Mouse (Mus musculus): ENCODE data around the gene S100a13. TPM values are rescaled to one million over a fixed set of nuclear protein-coding genes. Genes with fewer than 3 reads are reported as not detected.
A peak's percentile ranks its signal among the peaks of the same experiment; 100 is the strongest.

S100a13 gene
- polyA plus RNA-seq, 1 experiment from 2014 or later: 7.5 TPM

- peaks cover 57% of the 10 kb centered on the region for H3K36me3 ChIP-seq (ENCODE audit: poor library complexity, severe bottlenecking)
- H3K27ac ChIP-seq: no peak overlapping the region
- peaks cover 8% of the 10 kb centered on the region; the same call in 1 of the 2 replicates for H3K4me1 ChIP-seq
- no peaks in the 10 kb centered on the region for H3K9me3 ChIP-seq (replicated peaks)
- no peak overlapping the region; the same call in 1 of the 2 replicates for H3K9ac ChIP-seq
- H3K4me3 ChIP-seq: no peak overlapping the region
- H3K4me2 ChIP-seq: no peak overlapping the region
- no peaks in the 10 kb centered on the region for H3K27me3 ChIP-seq
- 91% methylated on average over 6 of the region's 6 CpGs for WGBS
- ATAC-seq: no peak
Measured at GRCm38 (mm10) chr3:90488576-90488975, 25.7 kb upstream of the S100a13 start.

- peaks cover 8% of the 10 kb centered on the region; the same call in 1 of the 2 replicates for H3K4me1 ChIP-seq
- no peaks in the 10 kb centered on the region for H3K27me3 ChIP-seq
- H3K4me2 ChIP-seq: peak within 1 kb of the TSS; percentile 60
- peak within 1 kb of the TSS; percentile 73 for H3K4me3 ChIP-seq
- WGBS: 0% methylated on average over 37 of the region's 37 CpGs
- H3K9me3 ChIP-seq (replicated peaks): no peaks in the 10 kb centered on the region
- ATAC-seq: peak; percentile 98
- peak within 1 kb of the TSS; percentile 77 for H3K9ac ChIP-seq
- peaks cover 44% of the 10 kb centered on the region for H3K36me3 ChIP-seq (ENCODE audit: poor library complexity, severe bottlenecking)
- no peak within 1 kb of the TSS for H3K27ac ChIP-seq
Measured at GRCm38 (mm10) chr3:90490696-90491256, 23.5 kb upstream of the S100a13 start, which contains the start of gene Snapin. TSS of gene Snapin (minus strand) at chr3:90491033.

DNA sequence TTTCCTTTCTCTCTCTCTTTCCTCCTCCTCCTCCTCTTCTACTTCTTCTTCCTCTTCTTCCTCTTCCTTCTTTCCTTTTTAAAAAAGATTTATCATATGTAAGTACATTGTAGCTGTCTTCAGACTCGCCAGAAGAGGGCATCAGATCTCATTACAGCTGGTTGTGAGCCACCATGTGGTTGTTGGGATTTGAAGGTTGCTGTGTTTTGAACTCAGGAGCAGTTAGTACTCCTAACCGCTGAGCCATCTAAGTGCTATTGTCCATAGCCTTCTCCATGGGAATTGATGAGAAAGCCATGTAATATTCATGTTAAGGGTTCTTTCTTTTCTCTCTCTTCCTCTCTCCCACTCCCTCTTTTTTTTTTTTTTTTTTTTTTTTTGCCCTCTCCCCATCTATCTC is 22.9 kb upstream of the S100a13 start:
- Histone ChIP-seq H3K27me3 (no peaks in the 10 kb centered on the region), H3K4me3 (no peak overlapping the region), H3K4me2 (no peak overlapping the region), H3K9ac (no peak overlapping the region), H3K27ac (no peak overlapping the region), H3K9me3 (replicated peaks) (no peaks in the 10 kb centered on the region), H3K4me1 (peaks cover 8% of the 10 kb centered on the region; the same call in 1 of the 2 replicates), H3K36me3 (ENCODE audit: poor library complexity, severe bottlenecking) (peaks cover 44% of the 10 kb centered on the region)
- 38% methylated on average over 2 of the region's 2 CpGs for WGBS
- ATAC-seq: 0 out of 2 replicates have a peak, but pooled peaks have one; percentile 16

DNA sequence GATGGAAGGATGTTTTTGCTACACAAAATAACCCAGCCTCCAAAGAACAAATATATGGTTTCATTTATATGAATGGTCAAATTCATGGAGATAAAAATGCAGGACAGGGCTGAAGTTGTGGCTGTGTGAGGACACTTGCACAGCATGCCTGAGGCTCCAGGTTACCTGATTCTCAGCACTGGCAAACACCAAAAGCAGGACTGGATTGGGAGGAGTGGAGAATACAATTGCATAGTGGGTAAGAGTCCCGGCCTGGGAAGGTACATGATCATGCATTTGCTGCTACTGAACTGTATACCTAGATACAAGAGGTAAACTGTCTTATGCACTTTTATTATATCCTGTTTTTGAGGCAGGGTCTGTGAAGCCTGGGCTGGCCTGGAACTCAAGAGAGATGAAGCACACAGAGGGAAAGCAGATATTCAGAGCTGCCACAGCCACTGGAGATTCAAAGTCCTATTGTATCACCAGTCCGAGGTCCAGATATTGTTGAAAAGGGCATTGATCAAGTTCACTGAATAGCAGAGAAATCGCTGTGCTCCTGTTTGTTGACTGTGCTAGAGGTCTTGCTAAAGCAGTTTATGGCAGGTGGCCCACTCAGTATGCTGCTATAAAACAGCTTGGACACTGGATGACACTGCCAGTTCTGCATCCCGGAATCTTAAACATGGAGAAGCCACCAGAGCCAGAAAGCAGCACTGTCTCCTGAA is 20.2 kb upstream of the S100a13 start:
- peaks cover 46% of the 10 kb centered on the region for H3K36me3 ChIP-seq (ENCODE audit: poor library complexity, severe bottlenecking)
- peaks cover 8% of the 10 kb centered on the region; the same call in 1 of the 2 replicates for H3K4me1 ChIP-seq
- no peaks in the 10 kb centered on the region for H3K27me3 ChIP-seq
- no peak overlapping the region for H3K27ac ChIP-seq
- no peaks in the 10 kb centered on the region for H3K9me3 ChIP-seq (replicated peaks)
- no peak for ATAC-seq
- no peak overlapping the region for H3K4me3 ChIP-seq
- H3K9ac ChIP-seq: no peak overlapping the region
- 64% methylated on average over 4 of the region's 4 CpGs for WGBS
- no peak overlapping the region for H3K4me2 ChIP-seq

GRCm38 (mm10) chr3:90495850-90496525 is 18.2 kb upstream of the S100a13 start:
- Histone ChIP-seq H3K27ac (no peak overlapping the region), H3K9me3 (replicated peaks) (no peaks in the 10 kb centered on the region), H3K4me1 (no peaks in the 10 kb centered on the region), H3K4me3 (no peak overlapping the region), H3K4me2 (no peak overlapping the region), H3K27me3 (no peaks in the 10 kb centered on the region), H3K36me3 (ENCODE audit: poor library complexity, severe bottlenecking) (peaks cover 59% of the 10 kb centered on the region), H3K9ac (no peak overlapping the region)
- WGBS: 95% methylated on average over 7 of the region's 7 CpGs
- no peak for ATAC-seq

DNA sequence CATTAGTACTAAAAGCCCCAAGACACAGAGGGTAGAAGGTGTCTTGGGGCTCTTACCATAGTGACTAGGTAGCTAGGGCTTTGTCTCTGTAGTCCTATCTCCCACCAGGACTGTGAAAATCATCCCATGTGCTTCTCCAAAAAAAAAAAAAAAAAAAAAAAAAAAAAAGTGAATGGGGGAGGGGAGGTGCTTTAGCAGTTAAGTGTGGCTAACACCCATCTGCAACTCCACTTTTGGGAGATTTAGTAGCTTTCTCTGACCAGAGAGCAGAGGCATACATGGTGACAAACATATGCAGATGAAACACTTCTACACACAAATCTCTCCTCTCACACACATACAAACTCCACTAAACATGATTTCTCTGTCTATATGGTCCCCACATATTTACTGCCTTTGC is 16.6 kb upstream of the S100a13 start:
- no peak for ATAC-seq
- no peaks in the 10 kb centered on the region for H3K9me3 ChIP-seq (replicated peaks)
- H3K27ac ChIP-seq: no peak overlapping the region
- H3K4me3 ChIP-seq: no peak overlapping the region
- H3K36me3 ChIP-seq (ENCODE audit: poor library complexity, severe bottlenecking): peaks cover 75% of the 10 kb centered on the region
- H3K4me1 ChIP-seq: no peaks in the 10 kb centered on the region
- H3K27me3 ChIP-seq: no peaks in the 10 kb centered on the region
- H3K4me2 ChIP-seq: no peak overlapping the region
- H3K9ac ChIP-seq: no peak overlapping the region

- no peak for ATAC-seq
- Histone ChIP-seq H3K4me1 (peaks cover 20% of the 10 kb centered on the region), H3K9me3 (replicated peaks) (no peaks in the 10 kb centered on the region), H3K27ac (no peak overlapping the region), H3K36me3 (ENCODE audit: poor library complexity, severe bottlenecking) (peaks cover 89% of the 10 kb centered on the region), H3K27me3 (no peaks in the 10 kb centered on the region), H3K4me3 (no peak overlapping the region), H3K9ac (no peak overlapping the region), H3K4me2 (no peak overlapping the region)
- 76% methylated on average over 4 of the region's 4 CpGs for whole genome bisulfite sequencing
Measured at GRCm38 (mm10) chr3:90503444-90503843, 10.8 kb upstream of the S100a13 start.

DNA sequence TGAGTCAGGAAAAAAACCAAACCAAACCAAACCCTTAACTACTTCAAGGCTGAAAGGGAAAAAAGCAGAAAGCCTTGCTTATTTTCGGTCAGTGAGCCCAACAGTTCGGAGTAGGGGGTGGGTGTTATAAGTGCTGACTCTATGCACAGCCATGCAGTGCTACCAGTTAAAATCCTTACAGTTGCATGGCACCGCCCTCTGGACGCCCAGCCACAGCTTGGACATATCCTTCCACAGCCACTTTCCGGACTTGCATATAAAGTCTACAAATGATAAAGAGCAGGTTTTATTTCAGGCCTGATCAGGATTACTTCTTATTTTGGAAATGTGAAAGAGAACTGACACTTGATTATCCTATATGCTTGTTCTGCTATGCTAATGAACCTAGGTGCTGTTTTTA is 9.0 kb upstream of the S100a13 start:
- no peaks in the 10 kb centered on the region for H3K9me3 ChIP-seq (replicated peaks)
- H3K4me1 ChIP-seq: peaks cover 20% of the 10 kb centered on the region
- no peak overlapping the region for H3K27ac ChIP-seq
- H3K36me3 ChIP-seq (ENCODE audit: poor library complexity, severe bottlenecking): peaks cover 72% of the 10 kb centered on the region
- WGBS: 96% methylated on average over 5 of the region's 5 CpGs
- no peak overlapping the region for H3K4me2 ChIP-seq
- ATAC-seq: no peak
- H3K9ac ChIP-seq: no peak overlapping the region
- no peak overlapping the region for H3K4me3 ChIP-seq
- H3K27me3 ChIP-seq: no peaks in the 10 kb centered on the region

DNA sequence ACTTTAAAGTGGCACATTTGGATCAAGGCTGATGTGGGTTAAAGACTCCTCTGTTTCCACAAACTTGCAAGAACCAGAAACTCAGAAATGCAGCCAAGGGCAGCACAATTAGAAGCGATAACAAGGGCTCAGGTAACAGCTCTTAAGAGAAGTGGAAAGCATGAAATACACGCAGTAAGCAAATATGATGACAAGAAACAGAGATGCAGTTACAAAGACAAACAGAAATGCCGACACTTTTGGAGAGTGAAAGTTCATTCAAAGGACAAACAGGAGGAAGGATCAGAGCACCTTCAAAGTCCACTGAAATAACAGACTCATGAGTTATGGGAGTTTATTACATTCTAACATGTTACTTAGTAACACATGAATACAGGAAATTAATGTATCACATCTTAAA is 7.9 kb upstream of the S100a13 start:
- Histone ChIP-seq H3K4me1 (peaks cover 20% of the 10 kb centered on the region), H3K36me3 (ENCODE audit: poor library complexity, severe bottlenecking) (peaks cover 62% of the 10 kb centered on the region), H3K27ac (no peak overlapping the region), H3K4me2 (no peak overlapping the region), H3K27me3 (0 out of 2 replicates have a peak, but pooled peaks cover 4% of the 10 kb centered on the region), H3K9ac (no peak overlapping the region), H3K9me3 (replicated peaks) (no peaks in the 10 kb centered on the region), H3K4me3 (no peak overlapping the region)
- no peak for ATAC-seq
- WGBS: 95% methylated on average over 3 of the region's 3 CpGs

- Histone ChIP-seq H3K4me2 (peak overlapping the region; percentile 84), H3K27ac (peak overlapping the region; percentile 93), H3K9me3 (replicated peaks) (no peaks in the 10 kb centered on the region), H3K36me3 (ENCODE audit: poor library complexity, severe bottlenecking) (peaks cover 41% of the 10 kb centered on the region), H3K27me3 (peaks cover 14% of the 10 kb centered on the region), H3K4me3 (peak overlapping the region; percentile 94), H3K4me1 (peaks cover 20% of the 10 kb centered on the region), H3K9ac (peak overlapping the region; percentile 99)
- ATAC-seq: no peak
- WGBS: 4% methylated on average over 20 of the region's 20 CpGs
Measured at GRCm38 (mm10) chr3:90508287-90508949, 5.8 kb upstream of the S100a13 start.

DNA sequence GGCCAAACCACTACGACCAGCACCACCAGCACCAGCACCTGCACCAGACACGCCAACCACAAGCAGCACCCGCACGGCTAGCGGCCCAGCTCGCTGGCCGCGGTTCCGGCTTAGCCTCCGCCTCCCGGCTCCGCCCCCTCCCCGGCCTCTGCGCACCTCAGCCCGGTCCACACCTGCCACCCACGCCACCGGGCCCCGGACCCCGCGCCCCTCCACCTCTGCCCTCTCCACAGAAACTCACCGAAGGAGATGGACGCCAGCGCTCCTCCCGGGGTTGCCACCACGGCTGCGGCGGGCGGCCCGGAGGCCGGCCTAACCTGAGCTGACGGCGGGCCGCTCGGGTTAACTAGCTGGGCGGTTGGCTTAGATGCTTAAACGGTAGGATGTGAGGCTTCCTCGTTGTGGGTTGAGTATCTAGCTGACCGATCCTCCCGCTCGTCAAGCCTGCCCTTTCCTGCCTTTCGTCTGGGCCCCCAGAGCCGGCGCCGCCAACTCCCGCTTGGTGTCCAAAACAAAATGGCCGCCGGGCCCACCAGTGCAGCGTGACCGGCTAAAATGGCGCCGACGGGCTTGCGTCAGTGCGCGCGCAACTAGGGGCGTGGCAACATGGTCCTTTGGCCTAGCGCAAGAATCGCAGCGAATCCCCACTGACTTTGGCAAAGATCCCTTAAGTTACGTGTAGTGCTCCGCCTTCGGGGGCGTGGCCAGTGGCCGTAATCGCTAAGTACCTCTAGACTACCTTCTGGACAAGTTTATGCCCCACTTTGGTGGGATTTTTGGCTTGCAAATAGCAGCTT is 5.1 kb upstream of the S100a13 start, which contains the start of gene Chtop:
TSS of gene Chtop (minus strand) at position 549 of the 797 bp plus-strand sequence.
- H3K27me3 ChIP-seq: peaks cover 22% of the 10 kb centered on the region
- peak within 1 kb of the TSS; percentile 93 for H3K27ac ChIP-seq
- no peaks in the 10 kb centered on the region for H3K9me3 ChIP-seq (replicated peaks)
- peak within 1 kb of the TSS; percentile 94 for H3K4me3 ChIP-seq
- H3K9ac ChIP-seq: peak within 1 kb of the TSS; percentile 99
- H3K36me3 ChIP-seq (ENCODE audit: poor library complexity, severe bottlenecking): peaks cover 34% of the 10 kb centered on the region
- H3K4me2 ChIP-seq: peak within 1 kb of the TSS; percentile 84
- H3K4me1 ChIP-seq: peaks cover 24% of the 10 kb centered on the region
- 0% methylated on average over 61 of the region's 66 CpGs for WGBS
- ATAC-seq: peak; percentile 92
